Mouse (Mus musculus) brain, embryonic 14.5 days (tissue): ENCODE measurements around the gene Daam2.

Source experiments
- CTCF ChIP-seq: fragments of 200-500 bp; IDR thresholded peaks from 2 replicates; pipeline ENCODE4 v1.5.1; 2012; ENCODE audit warnings: inconsistent platforms, mild to moderate bottlenecking, moderate library complexity, borderline replicate concordance; ENCODE audit not compliant: insufficient read depth, insufficient read length; ENCODE audit errors: extremely low read depth
- POLR2A ChIP-seq: fragments of 200-500 bp; IDR thresholded peaks from 2 replicates; pipeline ENCODE4 v1.6.1; 2012; ENCODE audit warnings: mild to moderate bottlenecking, inconsistent platforms, borderline replicate concordance; ENCODE audit not compliant: poor library complexity, insufficient read depth, insufficient read length, severe bottlenecking; ENCODE audit errors: extremely low read depth

DNA sequence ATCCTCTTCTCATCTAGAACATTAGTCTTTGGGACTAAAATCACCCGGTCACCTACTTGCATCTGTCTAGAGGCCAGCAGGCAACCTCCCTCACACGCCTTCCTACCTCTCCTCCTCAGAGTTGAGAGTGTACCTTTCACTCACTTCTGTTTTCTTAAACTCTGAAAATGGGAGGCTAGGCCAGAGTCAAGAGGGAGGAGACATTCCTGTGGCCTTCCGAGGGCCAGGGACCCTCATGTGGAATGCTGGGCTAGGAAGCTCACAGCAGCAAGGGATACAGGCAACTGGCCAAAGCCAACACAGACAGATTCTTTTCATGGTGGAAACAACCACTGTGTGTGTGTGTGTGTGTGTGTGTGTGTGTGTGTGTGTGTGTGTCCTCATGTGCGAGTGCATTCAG is 86.8 kb downstream of the Daam2 start:
- TF ChIP-seq CTCF, result no peak
- TF ChIP-seq POLR2A, result no peak
